Comparison of ENCODE assay signal across 18 mouse cellular contexts in genomic region chr9:104627816-104628215, GRCm38 (mm10).
"Had no signal": no experiment of that assay in that cellular context is flagged by ENCODE, and none has a peak within 500 bp of the region (broad histone marks: within the 10 kb centered on the region; RNA-seq: fewer than 3 reads in every experiment).

No protein-coding gene starts in this region.

- H3K36me3 ChIP-seq: lung, embryonic 15.5 days; midbrain, embryonic 13.5 days; midbrain, embryonic 15.5 days; neural tube, embryonic 12.5 days; stomach, embryonic 15.5 days had no signal

- H3K9me3 ChIP-seq: lung, embryonic 15.5 days; megakaryocyte, embryonic 14.5 days; midbrain, embryonic 13.5 days; midbrain, embryonic 15.5 days; neural tube, embryonic 12.5 days; stomach, embryonic 15.5 days had no signal

- H3K27ac ChIP-seq: lung, embryonic 15.5 days; macrophage; midbrain, embryonic 13.5 days; midbrain, embryonic 15.5 days; neural tube, embryonic 12.5 days; stomach, embryonic 15.5 days; stomach, postnatal 0 days had no signal

- H3K9ac ChIP-seq: liver, postnatal 0 days; lung, embryonic 15.5 days; midbrain, embryonic 13.5 days; midbrain, embryonic 15.5 days; neural tube, embryonic 12.5 days; stomach, embryonic 15.5 days had no signal

- H3K4me2 ChIP-seq: lung, embryonic 15.5 days; midbrain, embryonic 11.5 days; midbrain, embryonic 13.5 days; midbrain, embryonic 15.5 days; neural tube, embryonic 12.5 days; stomach, embryonic 15.5 days had no signal

- ATAC-seq: liver, postnatal 0 days; lung, postnatal 0 days; midbrain, embryonic 13.5 days; midbrain, embryonic 15.5 days had no signal

- H3K27me3 ChIP-seq: lung, embryonic 15.5 days; megakaryocyte, embryonic 14.5 days; midbrain, embryonic 13.5 days; midbrain, embryonic 15.5 days; neural tube, embryonic 12.5 days; stomach, embryonic 15.5 days had no signal

- H3K4me3 ChIP-seq: lung, embryonic 15.5 days; megakaryocyte, embryonic 14.5 days; midbrain, embryonic 13.5 days; midbrain, embryonic 15.5 days; neural tube, embryonic 12.5 days; stomach, embryonic 15.5 days had no signal

- H3K4me1 ChIP-seq: lung, embryonic 15.5 days; megakaryocyte, embryonic 14.5 days; midbrain, embryonic 13.5 days; midbrain, embryonic 15.5 days; neural tube, embryonic 12.5 days; stomach, embryonic 15.5 days had no signal

- DNase-seq: liver, postnatal 0 days; lung, adult 2 months; lung, postnatal 14 days; lung, postnatal 36 days; right cerebral cortex, postnatal 14 days; thymus, adult 2 months; thymus, postnatal 25 days; thymus, postnatal 4 days had no signal
